Mouse (Mus musculus) kidney, postnatal 0 days (tissue): ENCODE measurements around the gene Aurkb. TPM values are rescaled to one million over a fixed set of nuclear protein-coding genes. Genes with fewer than 3 reads are reported as not detected.

Source experiments
- ATAC-seq: fragments of 200-750 bp; cut with Nextera tagmentation; replicated peaks from 2 replicates; pipeline ENCODE4 v1.8.0; 2017; ENCODE audit warnings: low read depth, moderate number of reproducible peaks, moderate TSS enrichment, moderate library complexity; ENCODE audit not compliant: low FRiP score
- DNase-seq: peaks from one replicate; pipeline ENCODE4 v3.0.0-alpha.2; 2016; ENCODE audit warnings: low spot score
- H3K27ac ChIP-seq: fragments of 300-500 bp; sonication (generic); 2 replicates; pipeline ENCODE4 v1.5.1; 2014; ENCODE audit warnings: mild to moderate bottlenecking
- H3K27me3 ChIP-seq: fragments of 300-500 bp; sonication (generic); 2 replicates; pipeline ENCODE4 v1.6.1; 2014; ENCODE audit warnings: low read length, mixed read lengths; ENCODE audit not compliant: insufficient read depth
- H3K36me3 ChIP-seq: fragments of 300-500 bp; sonication (generic); 2 replicates; pipeline ENCODE4 v1.6.1; 2014; ENCODE audit warnings: low read length, mixed read lengths; ENCODE audit not compliant: insufficient read depth
- H3K4me1 ChIP-seq: fragments of 300-500 bp; sonication (generic); replicated peaks from 2 replicates; pipeline ENCODE4 v1.6.1; 2014; ENCODE audit warnings: antibody characterized with exemption, low read length, mixed read lengths; ENCODE audit not compliant: insufficient read depth
- H3K4me2 ChIP-seq: fragments of 300-500 bp; sonication (generic); 2 replicates; pipeline ENCODE4 v1.6.1; 2014; ENCODE audit warnings: mild to moderate bottlenecking, low read length, moderate library complexity, mixed read lengths
- H3K4me3 ChIP-seq: fragments of 300-500 bp; sonication (generic); replicated peaks from 2 replicates; pipeline ENCODE4 v1.5.1; 2014; ENCODE audit warnings: low read depth, low read length
- H3K9ac ChIP-seq: fragments of 300-500 bp; sonication (generic); 2 replicates; pipeline ENCODE4 v1.6.1; 2014; ENCODE audit warnings: low read depth, low read length
- H3K9me3 ChIP-seq: fragments of 300-500 bp; sonication (generic); replicated peaks from 2 replicates; pipeline ENCODE4 v1.6.1; 2016; ENCODE audit warnings: low read length, inconsistent platforms, mixed read lengths
- CTCF ChIP-seq: IDR thresholded peaks from 2 replicates; pipeline ENCODE4 v1.5.1; 2016; ENCODE audit warnings: antibody characterized with exemption, low read depth, mild to moderate bottlenecking, moderate library complexity
- WGBS: fragments of 180-500 bp; shearing (Covaris S2); extraction: QIAGEN DNeasy Blood & Tissue Kit; methylation state at CpG from one replicate; pipeline ENCODE4 v1.1.7; 2014; 5-methylcytosine and 5-hydroxymethylcytosine counted together
- polyA plus RNA-seq: library from polyadenylated mRNA; unstranded; fragments of >200 nt; fragmentation: Nextera tagmentation; extraction: Ambion mirVana; gene quantifications from 2 replicates; pipeline ENCODE4 v1.2.1, GENCODE M21; 2015

Gene Aurkb
- polyA plus RNA-seq, 1 experiment from 2014 or later: 49.3 TPM

GRCm38 (mm10) chr11:69034585-69034984 is 10.9 kb upstream of the Aurkb start:
- WGBS: 89% methylated on average over 3 of the region's 3 CpGs
- Histone ChIP-seq H3K27me3 (no peaks in the 10 kb centered on the region), H3K9me3 (no peaks in the 10 kb centered on the region), H3K4me1 (peaks cover 11% of the 10 kb centered on the region; the same call in 1 of the 2 replicates), H3K4me3 (no peak overlapping the region), H3K36me3 (peaks cover 41% of the 10 kb centered on the region), H3K9ac (no peak overlapping the region), H3K4me2 (no peak overlapping the region), H3K27ac (no peak overlapping the region)
- no peak for ATAC-seq
- no peak for DNase-seq
- no peak for TF ChIP-seq CTCF

GRCm38 (mm10) chr11:69035411-69035810 is 10.0 kb upstream of the Aurkb start:
- Histone ChIP-seq H3K4me3 (no peak overlapping the region), H3K27ac (peak overlapping the region; percentile 39; the same call in 1 of the 2 replicates), H3K4me1 (peaks cover 12% of the 10 kb centered on the region; the same call in 1 of the 2 replicates), H3K4me2 (no peak overlapping the region), H3K9me3 (no peaks in the 10 kb centered on the region), H3K36me3 (peaks cover 32% of the 10 kb centered on the region), H3K9ac (no peak overlapping the region), H3K27me3 (no peaks in the 10 kb centered on the region)
- WGBS: 85% methylated on average over 9 of the region's 9 CpGs
- ATAC-seq: no peak
- no peak for TF ChIP-seq CTCF
- no peak for DNase-seq

GRCm38 (mm10) chr11:69035849-69036248 is 9.6 kb upstream of the Aurkb start:
- peak overlapping the region; percentile 39; the same call in 1 of the 2 replicates for H3K27ac ChIP-seq
- H3K9me3 ChIP-seq: no peaks in the 10 kb centered on the region
- H3K4me1 ChIP-seq: peaks cover 12% of the 10 kb centered on the region; the same call in 1 of the 2 replicates
- 12% methylated on average over 8 of the region's 8 CpGs for WGBS
- H3K4me3 ChIP-seq: 0 out of 2 replicates have a peak overlapping the region, but pooled peaks have one; percentile 1
- H3K27me3 ChIP-seq: no peaks in the 10 kb centered on the region
- DNase-seq: peak; percentile 93
- H3K36me3 ChIP-seq: peaks cover 28% of the 10 kb centered on the region
- ATAC-seq: peak; percentile 49; the same call in 1 of the 2 replicates
- H3K4me2 ChIP-seq: peak overlapping the region; percentile 33
- H3K9ac ChIP-seq: no peak overlapping the region
- TF ChIP-seq CTCF: peak; percentile 87

- H3K4me2 ChIP-seq: peak overlapping the region; percentile 62
- H3K27ac ChIP-seq: peak overlapping the region; percentile 86
- H3K27me3 ChIP-seq: no peaks in the 10 kb centered on the region
- H3K9ac ChIP-seq: peak overlapping the region; percentile 75
- peaks cover 21% of the 10 kb centered on the region for H3K36me3 ChIP-seq
- peak overlapping the region; percentile 82 for H3K4me3 ChIP-seq
- 10% methylated on average over 20 of the region's 20 CpGs for WGBS
- no peak for TF ChIP-seq CTCF
- no peak for ATAC-seq
- no peaks in the 10 kb centered on the region for H3K9me3 ChIP-seq
- DNase-seq: peak; percentile 79
- peaks cover 12% of the 10 kb centered on the region; the same call in 1 of the 2 replicates for H3K4me1 ChIP-seq
Observed at GRCm38 (mm10) chr11:69036486-69037230, 8.8 kb upstream of the Aurkb start.

DNA sequence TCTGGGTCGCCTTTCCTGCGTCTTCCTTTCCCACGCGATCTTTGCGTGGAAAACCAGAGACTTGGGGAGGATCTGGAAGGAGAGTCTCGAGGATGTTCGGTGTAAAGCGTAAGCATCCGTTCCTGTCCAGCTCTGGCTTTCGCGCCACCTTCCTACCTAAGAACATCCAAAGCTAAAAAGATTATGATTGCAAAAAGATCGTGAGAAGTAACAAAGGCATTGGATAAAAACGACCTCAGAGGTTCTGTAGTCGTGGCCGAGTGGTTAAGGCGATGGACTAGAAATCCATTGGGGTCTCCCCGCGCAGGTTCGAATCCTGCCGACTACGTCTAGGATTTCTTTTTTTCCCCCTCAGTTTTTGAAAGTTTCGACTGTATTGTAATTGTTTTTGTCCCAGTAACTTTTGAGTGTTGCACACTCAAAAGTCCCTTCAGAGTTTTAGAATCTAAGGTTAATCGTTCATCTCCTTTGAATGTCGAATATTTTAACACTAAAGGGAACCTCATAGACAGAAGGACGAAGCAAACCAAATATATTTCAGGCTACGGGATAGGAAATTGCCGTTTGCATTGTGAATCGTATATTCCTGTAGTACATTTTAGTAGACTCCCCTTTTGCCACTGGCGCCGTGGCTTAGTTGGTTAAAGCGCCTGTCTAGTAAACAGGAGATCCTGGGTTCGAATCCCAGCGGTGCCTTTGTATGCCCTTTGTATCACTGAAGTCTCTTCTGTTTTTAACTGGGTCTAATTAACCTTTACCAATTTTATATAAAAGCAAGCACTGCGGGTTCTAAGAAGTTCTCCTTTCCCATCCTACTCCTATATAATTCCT is 8.0 kb upstream of the Aurkb start:
- under 1% methylated on average over 34 of the region's 34 CpGs for WGBS
- H3K4me2 ChIP-seq: peak overlapping the region; percentile 62
- H3K9ac ChIP-seq: peak overlapping the region; percentile 75
- H3K4me3 ChIP-seq: peak overlapping the region; percentile 82
- H3K27me3 ChIP-seq: no peaks in the 10 kb centered on the region
- H3K36me3 ChIP-seq: peaks cover 19% of the 10 kb centered on the region
- no peak for TF ChIP-seq CTCF
- ATAC-seq: no peak
- H3K9me3 ChIP-seq: no peaks in the 10 kb centered on the region
- peak overlapping the region; percentile 86 for H3K27ac ChIP-seq
- H3K4me1 ChIP-seq: peaks cover 12% of the 10 kb centered on the region; the same call in 1 of the 2 replicates
- peak; percentile 88 for DNase-seq

DNA sequence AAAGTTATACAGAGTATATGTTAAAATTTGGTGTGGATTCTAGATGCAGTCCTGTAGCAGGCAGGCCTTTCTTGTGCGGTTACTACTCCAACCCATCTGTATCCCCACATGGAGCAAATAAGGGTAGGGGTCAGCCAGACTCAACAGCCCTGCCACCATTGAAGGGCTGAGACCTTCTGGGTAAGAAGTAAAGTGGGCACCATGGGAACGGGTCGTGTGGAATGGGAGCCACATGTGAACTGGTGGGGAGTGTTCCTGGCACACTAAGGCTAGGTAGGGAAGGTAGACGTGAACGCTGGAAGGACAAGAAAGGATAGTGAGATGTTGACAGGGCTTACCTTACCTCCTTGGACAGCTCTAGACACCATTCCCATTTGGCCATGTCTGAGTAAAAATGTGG is 7.3 kb upstream of the Aurkb start:
- Histone ChIP-seq H3K9me3 (no peaks in the 10 kb centered on the region), H3K4me3 (no peak overlapping the region), H3K4me2 (0 out of 2 replicates have a peak overlapping the region, but pooled peaks have one; percentile 68), H3K27me3 (no peaks in the 10 kb centered on the region), H3K36me3 (peaks cover 13% of the 10 kb centered on the region), H3K9ac (no peak overlapping the region), H3K4me1 (peaks cover 12% of the 10 kb centered on the region; the same call in 1 of the 2 replicates), H3K27ac (no peak overlapping the region)
- DNase-seq: no peak
- 78% methylated on average over 5 of the region's 5 CpGs for WGBS
- no peak for ATAC-seq
- no peak for TF ChIP-seq CTCF
